Mouse (Mus musculus) neural tube, embryonic 15.5 days (tissue): ENCODE data around the gene Slc35b3. TPM values are rescaled to one million over a fixed set of nuclear protein-coding genes. Genes with fewer than 3 reads are reported as not detected.

Source experiments
- ATAC-seq: fragments of 200-750 bp; cut with Nextera tagmentation; 2 replicates; pipeline ENCODE4 v1.8.0; 2017; ENCODE audit warnings: mild to moderate bottlenecking, moderate TSS enrichment, moderate library complexity; ENCODE audit not compliant: low FRiP score
- H3K27ac ChIP-seq: fragments of 300-500 bp; sonication (generic); replicated peaks from 2 replicates; pipeline ENCODE4 v1.5.1; 2015; ENCODE audit warnings: mild to moderate bottlenecking, inconsistent platforms
- H3K27me3 ChIP-seq: fragments of 300-500 bp; sonication (generic); replicated peaks from 2 replicates; pipeline ENCODE4 v1.6.1; 2015; ENCODE audit warnings: inconsistent platforms
- H3K36me3 ChIP-seq: fragments of 300-500 bp; sonication (generic); 2 replicates; pipeline ENCODE4 v1.6.1; 2015; ENCODE audit warnings: inconsistent platforms
- H3K4me1 ChIP-seq: fragments of 300-500 bp; sonication (generic); 2 replicates; pipeline ENCODE4 v1.6.1; 2015; ENCODE audit warnings: inconsistent platforms
- H3K4me2 ChIP-seq: fragments of 300-500 bp; sonication (generic); 2 replicates; pipeline ENCODE4 v1.6.1; 2015; ENCODE audit warnings: inconsistent platforms, mild to moderate bottlenecking, moderate library complexity
- H3K4me3 ChIP-seq: fragments of 300-500 bp; sonication (generic); replicated peaks from 2 replicates; pipeline ENCODE4 v1.5.1; 2015; ENCODE audit warnings: mild to moderate bottlenecking, inconsistent platforms
- H3K9ac ChIP-seq: fragments of 300-500 bp; sonication (generic); replicated peaks from 2 replicates; pipeline ENCODE4 v1.6.1; 2015; ENCODE audit warnings: mild to moderate bottlenecking, inconsistent platforms
- H3K9me3 ChIP-seq: fragments of 300-500 bp; sonication (generic); replicated peaks from 2 replicates; pipeline ENCODE4 v1.6.1; 2016; ENCODE audit warnings: inconsistent platforms
- WGBS: fragments of 180-500 bp; shearing (Covaris S2); methylation state at CpG from one replicate; pipeline ENCODE4 v1.1.7; 2015; ENCODE audit warnings: mixed read lengths; 5-methylcytosine and 5-hydroxymethylcytosine counted together
- polyA plus RNA-seq: library from polyadenylated mRNA; unstranded; fragments of >200 nt; fragmentation: Nextera tagmentation; extraction: Ambion mirVana; gene quantifications from 2 replicates; pipeline ENCODE4 v1.2.1, GENCODE M21; 2015

The Slc35b3 gene
- polyA plus RNA-seq, 1 experiment from 2014 or later, result 28.5 TPM

DNA sequence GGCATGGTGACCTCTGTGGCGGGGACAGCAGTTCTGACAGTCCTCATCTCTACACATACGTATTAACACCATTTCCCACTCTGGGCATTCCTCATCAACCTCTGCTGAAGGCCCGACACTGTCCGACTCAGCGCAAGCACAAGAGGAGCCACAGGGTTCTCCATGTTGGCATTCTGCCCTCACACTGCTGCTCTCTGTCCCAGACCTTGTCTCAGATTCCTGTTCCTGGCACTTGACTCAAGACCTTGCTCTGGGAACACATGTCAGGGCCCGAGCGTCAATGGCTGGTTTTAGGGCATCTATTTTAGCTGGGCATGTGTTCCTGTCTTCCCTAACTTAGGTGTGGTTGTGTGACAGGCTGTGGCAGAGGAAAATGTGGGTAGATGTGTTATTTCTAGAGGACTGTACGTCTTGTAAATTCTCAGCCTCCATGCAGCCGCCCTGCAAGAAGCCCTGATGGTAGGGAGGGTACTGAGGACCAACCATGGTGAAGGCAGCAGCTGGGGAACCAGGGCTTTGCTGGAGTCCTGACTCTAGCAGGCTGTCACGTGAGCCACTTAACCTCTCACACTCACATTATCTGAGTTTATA lies 24.7 kb downstream of the Slc35b3 start:
- WGBS, result 97% methylated on average over 10 of the region's 10 CpGs
- peaks cover 50% of the 10 kb centered on the region for H3K36me3 ChIP-seq
- H3K9me3 ChIP-seq, result no peaks in the 10 kb centered on the region
- ATAC-seq, result no peak
- no peak overlapping the region for H3K27ac ChIP-seq
- H3K4me1 ChIP-seq, result no peaks in the 10 kb centered on the region
- H3K27me3 ChIP-seq, result no peaks in the 10 kb centered on the region
- H3K9ac ChIP-seq, result no peak overlapping the region
- no peak overlapping the region for H3K4me3 ChIP-seq
- no peak overlapping the region for H3K4me2 ChIP-seq

DNA sequence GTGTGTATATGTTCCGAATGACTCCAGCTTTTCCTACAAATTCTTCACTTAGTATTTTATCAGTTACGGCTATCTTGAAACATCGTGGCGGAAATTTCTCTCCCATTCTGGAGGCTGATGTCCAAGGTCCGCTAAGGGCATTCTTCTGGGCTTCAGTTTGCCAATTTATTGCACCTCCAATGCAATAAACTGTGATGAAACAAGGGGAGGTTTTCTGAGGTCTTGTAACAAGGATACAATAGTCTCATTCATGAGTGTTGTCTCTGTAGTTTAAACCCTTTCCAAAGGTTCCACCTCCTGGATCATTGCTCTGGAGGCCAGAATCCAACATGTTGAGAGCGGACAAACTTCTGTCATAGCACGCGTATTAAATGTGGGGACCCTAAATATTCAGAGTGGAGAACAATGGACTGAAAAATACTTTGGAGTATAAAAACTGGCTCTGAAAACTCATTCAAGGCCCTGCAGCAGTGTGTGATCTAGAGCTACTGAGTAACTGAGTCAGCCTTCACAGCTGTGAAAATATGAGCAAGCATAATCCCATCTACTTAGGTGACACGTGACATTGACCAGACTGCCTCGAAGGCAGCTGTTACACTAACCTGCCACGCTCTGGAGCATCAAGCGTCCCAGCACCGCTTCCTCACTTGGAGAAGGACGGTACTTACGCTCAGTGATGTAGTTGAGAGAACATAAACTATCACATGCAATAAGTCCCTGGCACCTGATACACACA lies 30.7 kb downstream of the Slc35b3 start:
- no peak overlapping the region for H3K27ac ChIP-seq
- WGBS, result 80% methylated on average over 15 of the region's 15 CpGs
- ATAC-seq, result no peak
- H3K4me2 ChIP-seq, result no peak overlapping the region
- H3K4me3 ChIP-seq, result no peak overlapping the region
- no peaks in the 10 kb centered on the region for H3K4me1 ChIP-seq
- H3K27me3 ChIP-seq, result no peaks in the 10 kb centered on the region
- no peaks in the 10 kb centered on the region for H3K9me3 ChIP-seq
- H3K36me3 ChIP-seq, result peaks cover 14% of the 10 kb centered on the region
- no peak overlapping the region for H3K9ac ChIP-seq

DNA sequence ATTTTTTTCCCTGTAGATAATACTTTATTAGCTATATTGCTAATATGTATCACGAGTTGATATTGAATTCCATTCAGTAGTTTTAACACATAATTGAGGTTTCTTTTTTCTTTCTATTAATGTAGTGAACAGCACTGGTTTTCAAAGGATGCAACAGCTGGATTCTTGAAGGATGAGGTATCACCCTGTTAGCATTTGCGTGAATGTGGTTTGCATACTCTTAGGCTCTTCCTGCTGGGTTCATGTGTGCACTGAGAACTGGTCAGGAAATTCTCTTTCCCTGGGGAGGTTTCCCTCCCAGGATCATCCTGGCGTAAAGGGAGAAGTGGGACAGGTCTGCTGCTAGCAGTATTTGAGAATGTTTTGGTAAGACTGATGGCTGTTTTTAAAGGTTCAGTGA lies 38.0 kb downstream of the Slc35b3 start:
- Histone ChIP-seq H3K4me3 (no peak overlapping the region), H3K9me3 (no peaks in the 10 kb centered on the region), H3K9ac (no peak overlapping the region)

DNA sequence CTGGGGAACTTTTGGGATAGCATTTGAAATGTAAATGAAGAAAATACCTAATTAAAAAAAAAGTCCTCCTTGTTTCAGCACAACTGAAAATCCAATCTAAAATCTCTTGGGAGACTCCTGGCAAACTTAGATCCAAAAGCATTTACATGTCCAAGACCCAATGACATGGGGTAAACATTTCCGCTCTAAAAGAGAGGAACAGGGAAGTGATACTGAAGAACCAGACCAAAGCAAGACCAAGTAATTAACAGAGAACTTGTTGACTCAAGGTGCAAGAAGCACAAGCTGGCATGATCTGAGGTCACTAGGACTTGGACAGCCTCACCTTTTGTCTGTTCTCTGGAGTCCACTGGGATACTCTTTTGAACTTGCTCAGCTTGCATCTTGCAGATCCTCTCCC lies 39.4 kb downstream of the Slc35b3 start:
- Histone ChIP-seq H3K9ac (no peak overlapping the region), H3K27me3 (no peaks in the 10 kb centered on the region), H3K9me3 (no peaks in the 10 kb centered on the region), H3K4me3 (no peak overlapping the region), H3K36me3 (no peaks in the 10 kb centered on the region), H3K4me2 (no peak overlapping the region), H3K4me1 (peaks cover 7% of the 10 kb centered on the region; the same call in 1 of the 2 replicates), H3K27ac (no peak overlapping the region)
- WGBS, result 91% methylated on average over 1 of the region's 1 CpGs
- no peak for ATAC-seq

More for the DNA sequence above, 38.0 kb downstream of the Slc35b3 start:
- Histone ChIP-seq H3K4me1 (peaks cover 7% of the 10 kb centered on the region; the same call in 1 of the 2 replicates), H3K27me3 (no peaks in the 10 kb centered on the region), H3K4me2 (no peak overlapping the region), H3K27ac (no peak overlapping the region), H3K36me3 (no peaks in the 10 kb centered on the region)
- ATAC-seq, result no peak
- 75% methylated on average over 3 of the region's 3 CpGs for WGBS

DNA sequence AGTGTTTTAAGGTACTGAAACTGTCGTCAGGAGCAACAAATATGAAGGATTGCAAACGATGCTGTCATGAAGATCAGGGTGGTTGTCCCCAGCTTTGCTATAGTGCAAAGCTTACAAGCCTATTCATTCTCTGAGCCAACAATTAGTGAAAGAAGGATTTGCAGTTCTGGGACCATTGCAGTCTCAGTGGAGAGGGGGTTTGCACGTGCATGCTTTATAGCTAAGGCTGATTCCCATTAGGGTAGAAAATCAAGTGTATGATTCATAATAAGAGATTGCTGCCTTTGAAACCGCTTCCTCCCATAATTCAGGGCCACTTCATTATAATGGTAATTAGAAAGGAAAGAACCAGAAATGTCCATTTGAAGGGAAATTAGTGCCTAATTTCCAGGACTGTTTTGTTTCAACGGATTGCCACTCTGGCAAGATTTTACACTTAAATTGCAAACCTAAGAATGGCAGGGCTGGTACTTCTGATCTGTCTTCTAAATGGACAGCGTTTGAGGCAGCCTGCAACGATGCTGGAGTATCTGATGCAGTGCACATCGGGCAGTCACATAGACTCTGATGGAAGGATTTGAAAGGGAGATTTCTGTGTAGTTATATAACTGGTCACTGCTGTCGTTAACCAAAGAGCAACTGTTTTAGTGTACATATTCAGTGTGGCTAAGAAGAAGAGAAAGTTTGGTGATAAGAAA lies 42.3 kb downstream of the Slc35b3 start:
- ATAC-seq, result no peak
- H3K27ac ChIP-seq, result no peak overlapping the region
- 41% methylated on average over 9 of the region's 9 CpGs for WGBS

DNA sequence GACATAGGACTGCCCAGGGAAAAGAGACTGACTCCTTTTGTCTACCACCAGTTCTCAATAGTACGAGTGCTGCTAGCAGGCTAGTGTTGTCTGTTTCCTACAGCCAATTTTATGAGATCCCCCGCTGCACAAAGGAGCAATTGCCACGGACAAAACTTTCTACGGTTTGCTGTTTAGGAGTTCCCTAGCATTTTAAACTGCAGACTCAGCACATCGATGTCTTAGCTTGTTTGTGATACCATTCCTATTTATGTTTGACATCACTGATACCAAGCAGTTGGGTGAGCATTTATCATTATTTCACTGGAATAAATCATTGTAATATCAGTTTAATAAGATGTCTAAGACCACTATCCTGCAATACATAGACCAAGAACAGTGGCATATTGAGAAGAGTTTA lies 43.1 kb downstream of the Slc35b3 start:
- Histone ChIP-seq H3K4me3 (no peak overlapping the region), H3K9me3 (no peaks in the 10 kb centered on the region), H3K36me3 (no peaks in the 10 kb centered on the region), H3K4me2 (no peak overlapping the region), H3K27me3 (no peaks in the 10 kb centered on the region), H3K27ac (no peak overlapping the region), H3K4me1 (peaks cover 7% of the 10 kb centered on the region; the same call in 1 of the 2 replicates), H3K9ac (no peak overlapping the region)
- no peak for ATAC-seq
- 29% methylated on average over 5 of the region's 5 CpGs for WGBS

More for the DNA sequence above, 42.3 kb downstream of the Slc35b3 start:
- Histone ChIP-seq H3K27me3 (no peaks in the 10 kb centered on the region), H3K36me3 (no peaks in the 10 kb centered on the region), H3K4me3 (no peak overlapping the region), H3K9ac (no peak overlapping the region), H3K4me1 (peaks cover 7% of the 10 kb centered on the region; the same call in 1 of the 2 replicates), H3K9me3 (no peaks in the 10 kb centered on the region), H3K4me2 (no peak overlapping the region)

DNA sequence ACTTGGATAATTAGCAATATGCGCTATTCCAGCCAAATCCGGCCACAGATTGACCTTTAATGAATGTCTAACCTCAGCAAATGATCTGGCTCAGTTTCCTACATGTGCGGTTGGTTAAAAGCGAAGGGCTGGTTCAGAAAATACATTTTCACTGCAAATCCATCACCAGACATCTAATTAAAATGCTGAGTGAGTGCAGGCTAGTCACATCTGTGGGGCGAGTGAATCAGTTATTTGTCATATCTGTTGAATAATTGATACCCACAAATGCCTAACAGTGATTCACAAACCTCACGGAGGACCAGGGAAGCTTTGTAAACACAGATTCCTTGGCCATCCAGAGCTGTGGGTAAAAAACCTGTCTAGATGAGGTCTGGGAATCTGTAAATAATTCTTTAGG lies 45.9 kb downstream of the Slc35b3 start:
- no peak overlapping the region for H3K4me2 ChIP-seq
- no peak for ATAC-seq
- no peaks in the 10 kb centered on the region for H3K9me3 ChIP-seq
- H3K9ac ChIP-seq, result no peak overlapping the region
- no peaks in the 10 kb centered on the region for H3K27me3 ChIP-seq
- H3K4me1 ChIP-seq, result peaks cover 7% of the 10 kb centered on the region; the same call in 1 of the 2 replicates
- 65% methylated on average over 6 of the region's 6 CpGs for WGBS
- no peak overlapping the region for H3K27ac ChIP-seq
- H3K36me3 ChIP-seq, result no peaks in the 10 kb centered on the region
- H3K4me3 ChIP-seq, result no peak overlapping the region

DNA sequence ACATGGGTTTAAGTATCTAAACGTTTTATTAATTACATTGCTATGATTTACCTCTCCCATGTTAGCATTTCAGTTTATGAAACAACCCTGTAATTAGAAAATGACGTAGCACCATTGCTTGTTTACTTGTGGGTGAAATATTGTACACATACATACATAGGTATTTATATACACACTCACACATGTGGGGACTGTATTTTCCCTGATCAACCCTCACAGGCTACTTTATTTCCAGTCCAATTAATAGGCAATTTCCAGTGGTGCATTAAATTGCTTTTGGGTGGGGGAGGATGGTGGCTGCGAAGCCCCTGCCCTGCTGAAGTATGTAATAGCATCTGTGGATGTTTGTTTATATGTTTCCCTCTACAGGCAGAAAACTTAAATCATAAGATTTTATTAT lies 68.3 kb downstream of the Slc35b3 start:
- peaks cover 6% of the 10 kb centered on the region; the same call in 1 of the 2 replicates for H3K4me1 ChIP-seq
- H3K27ac ChIP-seq, result no peak overlapping the region
- no peak overlapping the region for H3K9ac ChIP-seq
- 38% methylated on average over 3 of the region's 3 CpGs for WGBS
- H3K27me3 ChIP-seq, result no peaks in the 10 kb centered on the region
- no peak overlapping the region for H3K4me2 ChIP-seq
- H3K36me3 ChIP-seq, result no peaks in the 10 kb centered on the region
- H3K9me3 ChIP-seq, result no peaks in the 10 kb centered on the region
- H3K4me3 ChIP-seq, result no peak overlapping the region
- peak; percentile 31; the same call in 1 of the 2 replicates for ATAC-seq
